Mouse (Mus musculus) myocyte (in vitro differentiated cells): ENCODE results near the gene Ppp2r3a. TPM values are rescaled to one million over a fixed set of nuclear protein-coding genes. Genes with fewer than 3 reads are reported as not detected.

Source experiments
- H3K27me3 ChIP-seq: one replicate; pipeline ENCODE4 v1.6.1; 2011; ENCODE audit not compliant: control insufficient read depth, insufficient read depth, insufficient read length
- H3K36me3 ChIP-seq: one replicate; pipeline ENCODE4 v1.6.1; 2011; ENCODE audit not compliant: control insufficient read depth, insufficient read depth
- H3K4me2 ChIP-seq: one replicate; pipeline ENCODE4 v1.6.1; 2011; ENCODE audit warnings: low read depth, control low read depth
- H3K4me3 ChIP-seq: one replicate; pipeline ENCODE4 v1.5.1; 2011; ENCODE audit warnings: mild to moderate bottlenecking, control low read depth, moderate library complexity
- H3K79me2 ChIP-seq: one replicate; pipeline ENCODE4 v1.6.1; 2011; ENCODE audit not compliant: control insufficient read depth, insufficient read depth
- H3ac ChIP-seq: one replicate; pipeline ENCODE4 v1.6.1; 2011; ENCODE audit not compliant: control insufficient read depth, insufficient read length
- CEBPB ChIP-seq: IDR thresholded peaks from 2 replicates; pipeline ENCODE4 v1.6.1; 2011; ENCODE audit warnings: mild to moderate bottlenecking, moderate library complexity; ENCODE audit not compliant: poor library complexity, insufficient read depth, severe bottlenecking
- E2F4 ChIP-seq: IDR thresholded peaks from one replicate; pipeline ENCODE4 v1.6.1; 2011; ENCODE audit warnings: mild to moderate bottlenecking, control low read depth, moderate library complexity; ENCODE audit not compliant: insufficient read depth
- MAX ChIP-seq: IDR thresholded peaks from one replicate; pipeline ENCODE4 v1.6.1; 2011; ENCODE audit warnings: low read depth, mild to moderate bottlenecking, control low read depth
- MYOD1 ChIP-seq, 3 experiments: IDR thresholded peaks; one replicate each; pipeline ENCODE4 v1.6.1; 2011; ENCODE audit warnings: control low read depth in 2 of 3, low read depth in 2 of 3, mild to moderate bottlenecking in 2 of 3, moderate library complexity in 1 of 3; ENCODE audit not compliant: insufficient read length in 2 of 3, control insufficient read depth in 1 of 3
- MYOG ChIP-seq, 3 experiments: IDR thresholded peaks; one replicate each; pipeline ENCODE4 v1.6.1; 2011; ENCODE audit warnings: control low read depth in 2 of 3, low read depth in 2 of 3, mild to moderate bottlenecking in 2 of 3; ENCODE audit not compliant: insufficient read length in 2 of 3, control insufficient read depth in 1 of 3, insufficient read depth in 1 of 3
- POLR2A ChIP-seq: IDR thresholded peaks from one replicate; pipeline ENCODE4 v1.6.1; 2011; ENCODE audit warnings: low read depth, mild to moderate bottlenecking, control low read depth, moderate library complexity; ENCODE audit not compliant: insufficient read length
- POLR2AphosphoS2 ChIP-seq: IDR thresholded peaks from one replicate; pipeline ENCODE4 v1.6.1; 2011; ENCODE audit warnings: low read depth, control low read depth; ENCODE audit not compliant: insufficient read length
- REST ChIP-seq: IDR thresholded peaks from one replicate; pipeline ENCODE4 v1.6.1; 2011; ENCODE audit warnings: mild to moderate bottlenecking, control low read depth, moderate library complexity; ENCODE audit not compliant: insufficient read depth, insufficient read length
- SRF ChIP-seq: IDR thresholded peaks from one replicate; pipeline ENCODE4 v1.6.1; 2011; ENCODE audit warnings: low read depth; ENCODE audit not compliant: control insufficient read depth, insufficient read length
- TCF12 ChIP-seq: IDR thresholded peaks from one replicate; pipeline ENCODE4 v1.6.1; 2011; ENCODE audit warnings: mild to moderate bottlenecking, control low read depth; ENCODE audit not compliant: poor library complexity, insufficient read depth, severe bottlenecking
- TCF3 ChIP-seq: IDR thresholded peaks from one replicate; pipeline ENCODE4 v1.6.1; 2011; ENCODE audit warnings: low read depth, control low read depth; ENCODE audit not compliant: insufficient read length
- USF1 ChIP-seq: IDR thresholded peaks from one replicate; pipeline ENCODE4 v1.6.1; 2011; ENCODE audit warnings: low read depth, mild to moderate bottlenecking, control low read depth, moderate library complexity
- polyA plus RNA-seq: library from polyadenylated mRNA; unstranded; fragments of >200 nt; fragmentation: generic; extraction: Trizol; gene quantifications from one replicate; pipeline ENCODE4 v1.2.1, GENCODE M21; 2012; ENCODE audit warnings: missing spikeins

Ppp2r3a gene
- polyA plus RNA-seq, 1 experiment, result 6.0 TPM

DNA sequence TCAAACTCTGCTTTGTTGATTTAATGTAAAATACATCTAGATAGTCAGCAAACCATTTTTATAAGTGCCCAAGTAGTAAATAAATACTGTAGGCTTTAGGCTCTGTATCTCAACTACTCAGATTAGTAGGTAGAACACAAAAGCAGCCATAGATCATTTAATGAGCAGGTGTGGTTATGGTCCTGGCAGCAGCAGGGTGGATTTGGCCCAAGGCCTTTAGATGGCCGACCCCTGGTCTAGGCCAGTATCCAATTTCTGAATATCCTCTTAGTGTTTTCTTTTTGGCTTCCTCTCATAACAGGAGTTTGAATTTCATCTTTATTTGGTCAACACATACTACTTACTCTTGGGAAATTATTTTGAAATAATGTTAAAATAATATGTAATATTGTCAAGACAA is 46.4 kb downstream of the Ppp2r3a start:
- Histone ChIP-seq H3ac (no peak overlapping the region), H3K4me3 (no peak overlapping the region), H3K79me2 (no peaks in the 10 kb centered on the region), H3K4me2 (no peak overlapping the region), H3K27me3 (no peaks in the 10 kb centered on the region), H3K36me3 (peaks cover 6% of the 10 kb centered on the region)
- no peak for TF ChIP-seq MAX
- no peak for TF ChIP-seq E2F4
- no peak for TF ChIP-seq CEBPB
- no peak for TF ChIP-seq USF1
- no peak for TF ChIP-seq REST
- TF ChIP-seq MYOD1 (IDR thresholded peaks at IDR 0.05; ENCODE audit: control insufficient read depth in 1 of 3, insufficient read length in 2 of 3, low read depth in 2 of 3), result no peak
- TF ChIP-seq TCF3, result no peak
- TF ChIP-seq POLR2A, result no peak
- no peak for TF ChIP-seq SRF
- no peak for TF ChIP-seq TCF12
- no peak for TF ChIP-seq MYOG (IDR thresholded peaks at IDR 0.05; ENCODE audit: control insufficient read depth in 1 of 3, insufficient read depth in 1 of 3, insufficient read length in 2 of 3, low read depth in 2 of 3)
- TF ChIP-seq POLR2AphosphoS2, result no peak

GRCm38 (mm10) chr9:101204059-101204458 is 47.5 kb downstream of the Ppp2r3a start:
- H3K4me3 ChIP-seq, result no peak overlapping the region
- no peak overlapping the region for H3ac ChIP-seq
- H3K79me2 ChIP-seq, result no peaks in the 10 kb centered on the region
- H3K4me2 ChIP-seq, result no peak overlapping the region
- H3K36me3 ChIP-seq, result peaks cover 6% of the 10 kb centered on the region
- TF ChIP-seq REST (no peak), MYOD1 (IDR thresholded peaks at IDR 0.05; ENCODE audit: control insufficient read depth in 1 of 3, insufficient read length in 2 of 3, low read depth in 2 of 3) (no peak), E2F4 (no peak), TCF3 (no peak), MAX (no peak), SRF (no peak), MYOG (IDR thresholded peaks at IDR 0.05; ENCODE audit: control insufficient read depth in 1 of 3, insufficient read depth in 1 of 3, insufficient read length in 2 of 3, low read depth in 2 of 3) (no peak), USF1 (no peak), TCF12 (no peak), POLR2A (no peak), POLR2AphosphoS2 (no peak), CEBPB (no peak)
- H3K27me3 ChIP-seq, result no peaks in the 10 kb centered on the region

- TF ChIP-seq POLR2AphosphoS2, result no peak
- TF ChIP-seq CEBPB, result no peak
- TF ChIP-seq TCF3, result no peak
- TF ChIP-seq E2F4, result no peak
- no peak for TF ChIP-seq USF1
- TF ChIP-seq MYOG (IDR thresholded peaks at IDR 0.05; ENCODE audit: control insufficient read depth in 1 of 3, insufficient read depth in 1 of 3, insufficient read length in 2 of 3, low read depth in 2 of 3), result no peak
- no peak for TF ChIP-seq POLR2A
- TF ChIP-seq REST, result no peak
- TF ChIP-seq MAX, result no peak
- no peak for TF ChIP-seq TCF12
- H3K79me2 ChIP-seq, result peaks cover 3% of the 10 kb centered on the region
- H3K4me2 ChIP-seq, result peak overlapping the region; percentile 35
- no peak overlapping the region for H3ac ChIP-seq
- no peak overlapping the region for H3K4me3 ChIP-seq
- H3K36me3 ChIP-seq, result no peaks in the 10 kb centered on the region
- H3K27me3 ChIP-seq, result no peaks in the 10 kb centered on the region
These were observed 51.0 kb downstream of the Ppp2r3a start for GRCm38 (mm10) chr9:101200627-101201026.

- peak overlapping the region; percentile 56 for H3K4me2 ChIP-seq
- H3K27me3 ChIP-seq, result no peaks in the 10 kb centered on the region
- TF ChIP-seq POLR2AphosphoS2 (no peak), MYOD1 (IDR thresholded peaks at IDR 0.05; ENCODE audit: control insufficient read depth in 1 of 3, insufficient read length in 2 of 3, low read depth in 2 of 3) (peak in 1 of 3 experiments; percentile 10), MAX (no peak), TCF12 (no peak)
- no peak overlapping the region for H3ac ChIP-seq
- H3K4me3 ChIP-seq, result peak overlapping the region; percentile 10
- no peaks in the 10 kb centered on the region for H3K36me3 ChIP-seq
- peaks cover 3% of the 10 kb centered on the region for H3K79me2 ChIP-seq
These were observed 52.8 kb downstream of the Ppp2r3a start for GRCm38 (mm10) chr9:101198804-101199203.

GRCm38 (mm10) chr9:101198261-101198660 is 53.3 kb downstream of the Ppp2r3a start:
- Histone ChIP-seq H3K4me3 (peak overlapping the region; percentile 10), H3K4me2 (peak overlapping the region; percentile 56)
- TF ChIP-seq MYOG (IDR thresholded peaks at IDR 0.05; ENCODE audit: control insufficient read depth in 1 of 3, insufficient read depth in 1 of 3, insufficient read length in 2 of 3, low read depth in 2 of 3), result no peak
- TF ChIP-seq TCF12, result no peak
- no peak for TF ChIP-seq USF1
- no peak for TF ChIP-seq REST
- no peak for TF ChIP-seq POLR2A
- TF ChIP-seq POLR2AphosphoS2, result no peak
- no peak for TF ChIP-seq E2F4
- no peak for TF ChIP-seq CEBPB
- no peak for TF ChIP-seq TCF3
- TF ChIP-seq SRF, result no peak
- no peak for TF ChIP-seq MYOD1 (IDR thresholded peaks at IDR 0.05; ENCODE audit: control insufficient read depth in 1 of 3, insufficient read length in 2 of 3, low read depth in 2 of 3)
- TF ChIP-seq MAX, result no peak

More at GRCm38 (mm10) chr9:101198261-101198660, 53.3 kb downstream of the Ppp2r3a start:
- Histone ChIP-seq H3K27me3 (no peaks in the 10 kb centered on the region), H3K79me2 (peaks cover 3% of the 10 kb centered on the region), H3ac (no peak overlapping the region), H3K36me3 (peaks cover under 1% of the 10 kb centered on the region)
